In the genomic region with DNA sequence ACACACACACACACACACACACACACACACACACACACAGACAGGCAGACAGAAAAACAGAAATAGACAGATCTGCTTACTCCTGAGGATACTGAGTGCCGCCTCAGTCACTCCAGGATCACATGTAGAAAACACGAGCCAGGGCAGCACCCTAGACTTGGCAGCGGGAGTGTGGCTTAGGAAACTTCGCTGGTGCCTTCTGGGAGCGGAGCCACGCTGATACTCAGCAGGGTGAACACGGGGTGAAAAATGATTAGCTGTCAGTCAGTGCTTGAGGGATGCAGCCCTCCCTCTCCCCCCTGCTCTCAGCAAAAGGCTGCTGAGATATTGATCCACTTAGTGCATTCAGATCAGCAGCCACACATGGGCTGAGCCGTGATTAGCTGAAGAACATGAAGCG, we compare ENCODE assay signal across 11 mouse cellular contexts.
A peak's percentile ranks its signal among the peaks of the same experiment; 100 is the strongest.
DNase-seq lines count a peak whose midpoint lies in the region; ATAC-seq and TF ChIP-seq lines count a peak whose summit lies in the region.
"Had no signal": no experiment of that assay in that cellular context is flagged by ENCODE, and none has a peak within 500 bp of the region (broad histone marks: within the 10 kb centered on the region; RNA-seq: fewer than 3 reads in every experiment).

No protein-coding gene starts in this region.

- TF ChIP-seq POLR2A in kidney, adult 2 months (IDR thresholded peaks at IDR 0.05; ENCODE audit: low read depth, low read length): no peak

- H3K4me1 ChIP-seq in kidney, adult 2 months (ENCODE audit: control insufficient read depth, insufficient read depth, low read length): peaks cover 7% of the 10 kb centered on the region
- peaks cover 42% of the 10 kb centered on the region for H3K4me1 ChIP-seq in hindbrain, embryonic 14.5 days (replicated peaks; ENCODE audit: control insufficient read depth, insufficient read depth, low read length)

- ATAC-seq in hindbrain, embryonic 14.5 days (ENCODE audit: low FRiP score): no peak
- ATAC-seq: intestine, postnatal 0 days had no signal

- H3K27me3 ChIP-seq in kidney, adult 2 months (replicated peaks; ENCODE audit: control insufficient read depth, insufficient read depth, low read length): no peaks in the 10 kb centered on the region
- H3K27me3 ChIP-seq in hindbrain, embryonic 14.5 days (ENCODE audit: control insufficient read depth, insufficient read depth, low read length): no peaks in the 10 kb centered on the region
- H3K27me3 ChIP-seq: neural tube, embryonic 12.5 days had no signal

- peak; percentile 31 for DNase-seq in kidney, adult 2 months
- no peak for DNase-seq in kidney, postnatal 10 days
- peak; percentile 15 for DNase-seq in adrenal gland, postnatal 25 days
- peak; percentile 49 for DNase-seq in gastrocnemius, postnatal 25 days
- peak; percentile 53 for DNase-seq in lung, postnatal 36 days
- DNase-seq in right cerebral cortex, adult 18-20 months: no peak
- no peak for DNase-seq in hindbrain, embryonic 14.5 days (ENCODE audit: low spot score)
- DNase-seq: thymus, postnatal 36 days had no signal

- H3K9ac ChIP-seq in hindbrain, embryonic 14.5 days: no peak overlapping the region
- H3K9ac ChIP-seq: lung, embryonic 15.5 days; neural tube, embryonic 12.5 days had no signal

- no peaks in the 10 kb centered on the region for H3K36me3 ChIP-seq in kidney, adult 2 months (ENCODE audit: control insufficient read depth, insufficient read depth, low read length)
- no peaks in the 10 kb centered on the region for H3K36me3 ChIP-seq in hindbrain, embryonic 14.5 days (replicated peaks; ENCODE audit: control insufficient read depth, insufficient read depth)
- H3K36me3 ChIP-seq: lung, embryonic 15.5 days; neural tube, embryonic 12.5 days had no signal

- H3K4me2 ChIP-seq in hindbrain, embryonic 14.5 days (replicated peaks): no peak overlapping the region
- H3K4me2 ChIP-seq: lung, embryonic 15.5 days; neural tube, embryonic 12.5 days had no signal

- H3K4me3 ChIP-seq in kidney, adult 2 months (ENCODE audit: insufficient read depth, low read depth, low read length): no peak overlapping the region
- no peak overlapping the region for H3K4me3 ChIP-seq in hindbrain, embryonic 14.5 days (replicated peaks; ENCODE audit: low read length)
- H3K4me3 ChIP-seq: lung, embryonic 15.5 days; neural tube, embryonic 12.5 days had no signal

- H3K9me3 ChIP-seq in hindbrain, embryonic 14.5 days (ENCODE audit: control insufficient read depth, low read length): no peaks in the 10 kb centered on the region
- H3K9me3 ChIP-seq: lung, embryonic 15.5 days; neural tube, embryonic 12.5 days had no signal

- TF ChIP-seq CTCF in kidney, adult 2 months (conservative IDR thresholded peaks at IDR 0.05; ENCODE audit: insufficient read depth, insufficient read length, low read depth, low read length): no peak

- 77% methylated on average over 9 of the region's 9 CpGs for WGBS in kidney, adult 2 months
- 53% methylated on average over 9 of the region's 9 CpGs for WGBS in hindbrain, embryonic 14.5 days

- no peak overlapping the region for H3K27ac ChIP-seq in kidney, adult 2 months (ENCODE audit: insufficient read depth, low read depth, low read length)
- H3K27ac ChIP-seq in hindbrain, embryonic 14.5 days: no peak overlapping the region
- H3K27ac ChIP-seq: lung, embryonic 15.5 days; neural tube, embryonic 12.5 days had no signal

Comparison
In these comparisons a context has a peak if more than half of its experiments do, and no peak if none do; other contexts are left out.
1. DNase-seq: peak in kidney, adult 2 months (single experiment), adrenal gland, postnatal 25 days (single experiment), gastrocnemius, postnatal 25 days (single experiment) and lung, postnatal 36 days (single experiment); none in kidney, postnatal 10 days (single experiment), right cerebral cortex, adult 18-20 months (single experiment) and hindbrain, embryonic 14.5 days (single experiment).